Mouse (Mus musculus) midbrain, embryonic 13.5 days (tissue): ENCODE results near the gene Aip. TPM values are rescaled to one million over a fixed set of nuclear protein-coding genes. Genes with fewer than 3 reads are reported as not detected.

Experiments used
- ATAC-seq: fragments of 200-750 bp; cut with Nextera tagmentation; 2 replicates; pipeline ENCODE4 v1.8.0; 2017; ENCODE audit warnings: mild to moderate bottlenecking, moderate TSS enrichment, moderate library complexity
- H3K27ac ChIP-seq: fragments of 300-500 bp; sonication (generic); 2 replicates; pipeline ENCODE4 v1.5.1; 2015; ENCODE audit warnings: inconsistent platforms, mild to moderate bottlenecking, moderate library complexity
- H3K27me3 ChIP-seq: fragments of 300-500 bp; sonication (generic); 2 replicates; pipeline ENCODE4 v1.6.1; 2015; ENCODE audit warnings: mild to moderate bottlenecking, inconsistent platforms
- H3K36me3 ChIP-seq: fragments of 300-500 bp; sonication (generic); 2 replicates; pipeline ENCODE4 v1.6.1; 2015; ENCODE audit warnings: mild to moderate bottlenecking, inconsistent platforms
- H3K4me1 ChIP-seq: fragments of 300-500 bp; sonication (generic); replicated peaks from 2 replicates; pipeline ENCODE4 v1.6.1; 2015; ENCODE audit warnings: inconsistent platforms
- H3K4me2 ChIP-seq: fragments of 300-500 bp; sonication (generic); replicated peaks from 2 replicates; pipeline ENCODE4 v1.6.1; 2015; ENCODE audit warnings: moderate library complexity, mild to moderate bottlenecking, inconsistent platforms
- H3K4me3 ChIP-seq: fragments of 300-500 bp; sonication (generic); replicated peaks from 2 replicates; pipeline ENCODE4 v1.5.1; 2015; ENCODE audit warnings: mild to moderate bottlenecking, inconsistent platforms
- H3K9ac ChIP-seq: fragments of 300-500 bp; sonication (generic); replicated peaks from 2 replicates; pipeline ENCODE4 v1.6.1; 2015; ENCODE audit warnings: mild to moderate bottlenecking, inconsistent platforms
- H3K9me3 ChIP-seq: fragments of 300-500 bp; sonication (generic); 2 replicates; pipeline ENCODE4 v1.6.1; 2016; ENCODE audit warnings: mild to moderate bottlenecking, inconsistent platforms
- WGBS: fragments of 180-500 bp; shearing (Covaris S2); methylation state at CpG from one replicate; pipeline ENCODE4 v1.1.7; 2015; 5-methylcytosine and 5-hydroxymethylcytosine counted together
- polyA plus RNA-seq: library from polyadenylated mRNA; unstranded; fragments of >200 nt; fragmentation: Nextera tagmentation; extraction: Ambion mirVana; gene quantifications from 2 replicates; pipeline ENCODE4 v1.2.1, GENCODE M21; 2015

The Aip gene
- 79.8 and 80.9 TPM in 2 replicates for polyA plus RNA-seq

DNA sequence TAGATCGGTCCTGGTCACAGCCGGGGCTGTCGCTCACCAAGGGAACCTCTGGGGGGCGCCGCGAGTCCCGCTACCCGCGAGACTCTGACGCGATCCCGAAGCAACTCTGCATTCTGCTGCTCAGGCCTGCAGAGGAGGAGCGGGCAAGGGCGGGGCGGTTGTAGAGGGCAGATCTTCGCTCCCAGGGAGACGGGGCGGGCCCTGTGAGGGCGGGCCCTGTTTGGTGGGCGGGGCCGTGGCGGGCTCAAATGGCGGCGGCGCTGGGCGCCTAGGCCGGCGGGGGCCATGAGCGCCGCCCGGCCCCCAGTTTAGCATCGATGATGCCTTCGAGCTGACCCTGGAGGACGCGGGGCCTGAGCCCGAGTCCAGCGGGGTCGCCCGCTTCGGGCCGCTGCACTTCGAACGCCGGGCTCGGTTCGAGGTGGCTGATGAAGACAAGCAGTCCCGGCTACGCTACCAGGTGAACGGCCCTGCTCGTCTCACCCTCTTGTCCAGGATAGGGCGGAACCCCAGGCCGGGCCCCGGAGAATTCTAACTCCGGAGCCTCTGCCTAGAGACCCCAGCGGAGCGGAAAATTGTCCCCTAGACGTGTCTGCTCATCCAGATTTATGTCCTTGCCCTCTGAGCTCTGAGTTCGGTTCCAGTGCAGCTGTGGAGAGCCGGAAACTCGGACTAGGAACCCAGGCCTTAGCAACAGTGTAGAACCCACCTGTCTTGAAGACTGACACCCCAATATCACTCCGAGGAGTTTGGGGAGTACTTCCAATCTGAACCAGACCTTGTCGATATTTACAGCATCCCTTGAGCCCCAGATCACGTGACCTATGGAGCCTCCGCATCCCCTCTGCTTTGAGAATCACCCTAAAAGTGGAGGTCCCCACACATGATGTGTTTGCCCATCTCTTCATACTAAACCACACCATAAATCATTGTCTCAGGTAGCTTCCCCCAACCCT lies at the start of gene Aip:
Gene Aip, minus strand, starts transcription at position 118 of the 956 bp plus-strand sequence.
- Histone ChIP-seq H3K9me3 (no peaks in the 10 kb centered on the region), H3K36me3 (peaks cover 31% of the 10 kb centered on the region), H3K4me2 (peak within 1 kb of the TSS; percentile 84), H3K4me1 (peaks cover 16% of the 10 kb centered on the region), H3K9ac (peak within 1 kb of the TSS; percentile 88), H3K27ac (peak within 1 kb of the TSS; percentile 68), H3K4me3 (peak within 1 kb of the TSS; percentile 84), H3K27me3 (no peaks in the 10 kb centered on the region)
- ATAC-seq = peak; percentile 88
- 1% methylated on average over 53 of the region's 64 CpGs for WGBS

DNA sequence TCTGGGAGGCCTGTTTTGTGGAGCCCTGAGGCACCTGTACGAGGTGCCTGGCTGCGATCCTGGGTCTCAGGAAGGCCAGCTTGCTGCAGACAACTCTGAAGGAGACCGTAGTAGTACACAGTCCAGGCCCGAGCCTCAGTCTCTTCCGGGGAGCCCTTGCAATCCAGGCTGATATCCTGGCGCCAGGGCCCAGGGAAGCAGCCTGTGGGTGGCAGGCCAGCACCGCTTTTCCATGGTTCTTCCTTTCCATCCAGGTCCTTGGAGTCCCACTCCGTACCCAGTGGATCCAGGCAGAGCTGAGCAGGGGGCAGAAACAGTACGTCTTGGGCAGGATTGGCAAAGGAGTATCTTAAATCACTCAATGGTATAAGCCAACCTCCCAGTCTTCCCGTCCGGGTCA lies 47.3 kb upstream of the Aip start:
- H3K27ac ChIP-seq = no peak overlapping the region
- H3K4me3 ChIP-seq = no peak overlapping the region
- H3K9ac ChIP-seq = no peak overlapping the region
- no peak overlapping the region for H3K4me2 ChIP-seq
- H3K4me1 ChIP-seq = peaks cover 19% of the 10 kb centered on the region
- H3K36me3 ChIP-seq = no peaks in the 10 kb centered on the region
- 61% methylated on average over 11 of the region's 11 CpGs for WGBS
- ATAC-seq = no peak
- H3K27me3 ChIP-seq = 0 out of 2 replicates have a peak, but pooled peaks cover 3% of the 10 kb centered on the region
- no peaks in the 10 kb centered on the region for H3K9me3 ChIP-seq

DNA sequence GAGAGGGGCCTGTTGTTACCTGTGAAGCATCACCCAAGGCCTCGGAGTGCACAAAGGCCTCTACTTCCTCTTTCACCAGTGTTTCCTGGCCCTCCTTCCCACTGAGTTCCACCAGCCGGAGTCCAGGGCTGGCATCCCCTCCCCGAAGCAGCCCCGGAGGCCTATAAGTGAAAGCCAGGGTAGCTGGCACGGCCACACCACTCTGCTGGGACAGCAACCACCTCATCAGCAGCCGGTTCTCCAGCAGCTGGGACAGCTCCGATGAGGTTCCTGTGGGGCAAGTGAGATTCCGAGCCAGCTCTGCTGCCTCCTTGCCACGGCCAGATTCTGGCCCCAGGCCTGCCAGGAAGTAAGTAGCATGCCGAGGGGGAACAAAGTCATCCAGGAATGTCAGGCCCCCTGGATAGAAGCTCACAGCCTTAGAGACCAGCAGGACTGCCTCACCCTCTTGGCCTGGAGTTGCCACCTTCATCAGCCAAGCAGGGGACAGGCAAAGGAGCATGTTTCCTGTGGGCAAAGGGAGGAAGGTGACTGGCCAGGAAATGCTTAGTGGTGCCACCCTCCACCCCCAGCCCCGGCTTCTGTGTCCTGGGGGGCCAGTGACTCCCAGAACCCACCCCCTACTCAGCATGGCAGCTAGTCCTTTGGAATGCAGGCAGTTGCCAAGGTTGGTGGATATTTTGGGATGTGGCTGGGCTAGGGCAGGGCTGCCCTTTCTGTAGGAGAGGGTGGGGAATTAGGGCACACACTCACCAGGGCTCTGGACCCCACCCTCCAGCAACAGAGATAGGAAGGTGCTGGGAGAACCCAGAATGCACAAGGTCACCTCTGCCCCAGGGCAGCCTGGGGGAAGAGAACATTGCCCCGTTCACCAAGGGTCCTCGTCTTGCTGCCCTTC lies 46.0 kb upstream of the Aip start:
- Histone ChIP-seq H3K4me2 (no peak overlapping the region), H3K27ac (no peak overlapping the region), H3K27me3 (no peaks in the 10 kb centered on the region), H3K4me3 (no peak overlapping the region), H3K9me3 (no peaks in the 10 kb centered on the region), H3K4me1 (peaks cover 19% of the 10 kb centered on the region), H3K9ac (peak overlapping the region; percentile 43), H3K36me3 (no peaks in the 10 kb centered on the region)
- WGBS = 77% methylated on average over 13 of the region's 13 CpGs
- ATAC-seq = no peak

DNA sequence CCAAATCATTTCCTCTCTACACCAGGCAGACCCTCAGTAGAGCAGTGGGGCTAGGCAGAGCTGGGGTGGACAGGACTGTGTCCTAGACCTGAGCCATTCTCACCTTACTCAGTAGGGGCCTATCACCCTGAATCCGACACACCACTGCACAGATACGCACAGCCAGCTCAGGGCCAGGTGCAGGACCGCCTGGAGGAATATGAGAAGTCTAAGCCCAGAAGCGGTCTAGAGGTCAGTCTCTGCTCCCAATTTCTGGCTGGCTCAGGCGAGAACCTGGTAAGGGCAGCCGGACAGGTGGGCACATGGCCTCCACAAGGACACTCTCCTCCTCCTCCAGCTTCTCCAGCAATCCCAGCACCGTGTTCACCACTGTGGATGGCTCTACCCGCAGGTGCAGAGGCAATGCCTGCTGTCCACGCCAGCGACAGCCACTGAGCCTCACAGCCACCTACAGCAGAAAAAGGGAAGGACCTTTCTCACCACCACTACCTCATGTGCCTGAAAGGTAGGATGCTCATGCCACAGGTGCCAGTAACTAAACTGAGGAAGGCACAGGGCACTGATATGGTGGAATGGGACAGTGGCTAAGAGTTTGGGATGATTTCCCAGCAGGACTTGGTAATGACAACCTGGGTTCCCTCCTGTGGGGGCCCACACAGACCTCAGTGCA lies 45.2 kb upstream of the Aip start:
- no peak overlapping the region for H3K9ac ChIP-seq
- WGBS = 91% methylated on average over 10 of the region's 10 CpGs
- no peak overlapping the region for H3K4me3 ChIP-seq
- no peak overlapping the region for H3K27ac ChIP-seq
- H3K9me3 ChIP-seq = no peaks in the 10 kb centered on the region
- H3K27me3 ChIP-seq = no peaks in the 10 kb centered on the region
- H3K36me3 ChIP-seq = no peaks in the 10 kb centered on the region
- H3K4me2 ChIP-seq = no peak overlapping the region
- ATAC-seq = no peak
- peaks cover 19% of the 10 kb centered on the region for H3K4me1 ChIP-seq

DNA sequence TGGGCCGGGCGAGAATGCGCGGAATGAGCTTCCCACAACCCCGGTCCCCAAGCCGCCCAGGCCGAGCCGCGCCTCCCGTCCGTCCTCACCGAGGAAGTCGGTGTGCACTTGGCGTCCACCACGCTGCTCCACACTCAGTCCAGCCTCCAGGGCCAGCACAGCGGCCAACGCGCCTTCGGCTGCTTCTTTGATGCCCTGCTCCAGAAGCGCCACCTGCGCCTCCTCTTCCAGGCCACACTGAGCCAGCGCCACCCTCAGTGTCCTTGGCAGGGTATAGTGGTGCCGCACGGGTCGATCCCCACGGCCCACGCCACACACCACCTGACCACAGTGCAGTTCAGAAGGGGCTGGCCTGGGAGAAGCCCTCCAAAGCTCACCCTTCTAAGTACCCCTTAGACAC lies 44.2 kb upstream of the Aip start:
- 6% methylated on average over 27 of the region's 27 CpGs for WGBS
- H3K4me1 ChIP-seq = peaks cover 9% of the 10 kb centered on the region
- no peaks in the 10 kb centered on the region for H3K36me3 ChIP-seq
- H3K9ac ChIP-seq = peak overlapping the region; percentile 77
- H3K4me2 ChIP-seq = peak overlapping the region; percentile 70
- ATAC-seq = peak; percentile 79
- H3K27ac ChIP-seq = peak overlapping the region; percentile 90
- no peaks in the 10 kb centered on the region for H3K27me3 ChIP-seq
- no peaks in the 10 kb centered on the region for H3K9me3 ChIP-seq
- H3K4me3 ChIP-seq = peak overlapping the region; percentile 42

DNA sequence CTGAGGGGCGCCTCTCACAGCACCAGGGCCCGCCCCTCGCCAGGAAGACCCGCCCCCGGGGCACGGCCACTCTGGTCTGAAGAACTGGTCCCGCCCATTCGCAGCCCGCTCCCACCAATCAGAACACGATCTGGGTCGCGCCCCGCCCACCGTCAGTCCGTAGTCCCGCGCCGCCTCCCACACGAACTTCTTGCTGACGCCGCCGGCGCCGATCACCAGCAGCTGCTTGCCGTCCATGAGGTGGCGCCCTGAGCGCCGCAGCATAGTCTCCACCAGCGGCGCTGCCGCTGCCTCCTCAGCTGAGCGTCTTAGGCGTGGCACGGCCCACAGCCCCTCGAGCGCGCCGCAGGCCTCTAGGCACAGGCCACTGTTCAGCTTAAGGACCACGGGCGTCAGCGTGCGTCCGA lies 43.7 kb upstream of the Aip start:
- Histone ChIP-seq H3K4me2 (peak overlapping the region; percentile 70), H3K27me3 (no peaks in the 10 kb centered on the region), H3K27ac (peak overlapping the region; percentile 90), H3K36me3 (no peaks in the 10 kb centered on the region), H3K9me3 (no peaks in the 10 kb centered on the region), H3K4me1 (peaks cover 9% of the 10 kb centered on the region), H3K4me3 (peak overlapping the region; percentile 42), H3K9ac (peak overlapping the region; percentile 77)
- WGBS = 1% methylated on average over 42 of the region's 43 CpGs
- ATAC-seq = peak; percentile 97

DNA sequence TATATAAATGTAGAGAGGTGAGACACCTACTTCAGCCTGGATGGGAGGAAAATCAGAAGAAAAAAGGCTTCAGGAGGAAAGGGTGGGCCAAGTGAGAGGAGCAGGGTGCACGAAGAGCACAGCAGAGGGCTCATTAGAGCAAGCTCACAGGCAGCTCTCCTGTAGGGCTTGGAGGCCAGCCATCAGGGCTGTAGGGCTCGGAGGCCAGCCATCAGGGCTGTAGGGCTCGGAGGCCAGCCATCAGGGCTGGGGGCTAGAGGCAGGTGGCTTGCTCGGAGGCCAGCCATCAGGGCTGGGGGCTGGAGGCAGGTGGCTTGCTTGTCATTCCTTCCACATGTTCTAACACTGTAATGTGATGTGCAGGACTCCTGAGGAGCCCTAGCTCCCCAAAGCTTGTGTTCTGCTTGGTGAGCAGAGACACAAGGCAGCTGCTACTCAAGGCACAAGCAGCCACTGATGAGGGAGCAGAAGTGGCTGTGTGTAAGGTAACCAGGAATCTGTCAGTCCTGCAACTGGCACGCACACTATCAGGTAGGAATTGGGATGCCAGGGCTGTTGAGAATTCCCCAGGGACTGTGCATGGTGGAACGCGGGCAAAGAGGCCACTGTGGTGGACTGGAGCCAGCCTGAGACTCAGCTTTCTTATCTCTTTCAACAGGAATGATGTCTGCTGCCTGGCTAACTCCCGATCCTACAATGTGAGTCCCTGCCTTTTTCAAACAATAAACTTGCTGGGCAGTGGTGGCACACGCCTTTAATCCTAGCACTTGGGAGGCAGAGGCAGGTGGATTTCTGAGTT lies 41.2 kb upstream of the Aip start:
- Histone ChIP-seq H3K4me3 (no peak overlapping the region), H3K9me3 (no peaks in the 10 kb centered on the region), H3K27ac (no peak overlapping the region), H3K27me3 (no peaks in the 10 kb centered on the region), H3K36me3 (no peaks in the 10 kb centered on the region), H3K4me2 (no peak overlapping the region), H3K9ac (no peak overlapping the region), H3K4me1 (peaks cover 24% of the 10 kb centered on the region)
- no peak for ATAC-seq
- WGBS = 85% methylated on average over 9 of the region's 9 CpGs

DNA sequence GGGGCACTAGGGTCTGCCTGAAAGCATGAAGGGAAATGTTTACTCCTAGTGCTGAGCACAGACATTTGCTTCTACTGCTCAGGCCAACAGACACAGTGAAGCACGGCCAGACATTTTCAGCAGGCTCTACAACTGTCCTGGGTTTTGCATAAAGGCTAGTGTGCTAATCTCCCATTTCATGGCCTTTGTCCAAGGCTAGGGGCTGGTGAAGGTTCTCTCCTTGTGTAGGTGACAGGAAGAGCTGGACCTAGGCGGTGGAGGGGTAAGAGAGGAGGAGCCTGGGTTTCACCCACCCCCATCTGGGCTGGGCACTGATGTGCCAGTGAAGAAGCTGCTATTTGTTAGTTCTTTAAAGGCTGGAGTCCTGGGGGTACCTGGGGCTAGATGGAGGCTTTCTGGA lies 39.1 kb upstream of the Aip start:
- Histone ChIP-seq H3K27ac (no peak overlapping the region), H3K9ac (no peak overlapping the region), H3K9me3 (no peaks in the 10 kb centered on the region), H3K4me2 (no peak overlapping the region), H3K4me1 (peaks cover 22% of the 10 kb centered on the region), H3K36me3 (peaks cover 16% of the 10 kb centered on the region), H3K4me3 (no peak overlapping the region), H3K27me3 (no peaks in the 10 kb centered on the region)
- WGBS = 83% methylated on average over 2 of the region's 2 CpGs
- no peak for ATAC-seq

DNA sequence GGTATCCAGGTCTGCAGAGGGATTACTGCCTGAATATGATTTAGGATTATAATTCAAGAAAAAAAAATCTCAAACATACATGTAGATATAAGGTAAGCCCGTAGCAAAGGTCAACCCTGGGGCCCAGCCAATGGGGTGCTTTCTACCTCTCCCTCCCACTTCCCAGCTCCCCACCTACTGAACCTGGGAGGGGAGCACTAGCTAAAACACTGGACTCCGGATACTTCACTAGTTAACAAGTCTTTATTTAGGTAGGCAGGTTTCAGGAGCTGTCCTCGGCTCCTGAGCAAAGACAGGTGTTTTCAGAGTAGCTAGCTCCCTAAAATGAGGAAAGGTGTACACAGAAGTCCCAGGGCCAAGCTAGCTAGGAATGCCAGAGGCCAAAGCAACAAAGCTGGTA lies 38.4 kb upstream of the Aip start:
- Histone ChIP-seq H3K36me3 (peaks cover 22% of the 10 kb centered on the region), H3K4me2 (no peak overlapping the region), H3K9ac (no peak overlapping the region), H3K27ac (0 out of 2 replicates have a peak overlapping the region, but pooled peaks have one; percentile 2), H3K27me3 (no peaks in the 10 kb centered on the region), H3K4me1 (peaks cover 20% of the 10 kb centered on the region), H3K9me3 (no peaks in the 10 kb centered on the region), H3K4me3 (no peak overlapping the region; the same call in 1 of the 2 replicates)
- ATAC-seq = no peak
- 83% methylated on average over 3 of the region's 3 CpGs for WGBS

DNA sequence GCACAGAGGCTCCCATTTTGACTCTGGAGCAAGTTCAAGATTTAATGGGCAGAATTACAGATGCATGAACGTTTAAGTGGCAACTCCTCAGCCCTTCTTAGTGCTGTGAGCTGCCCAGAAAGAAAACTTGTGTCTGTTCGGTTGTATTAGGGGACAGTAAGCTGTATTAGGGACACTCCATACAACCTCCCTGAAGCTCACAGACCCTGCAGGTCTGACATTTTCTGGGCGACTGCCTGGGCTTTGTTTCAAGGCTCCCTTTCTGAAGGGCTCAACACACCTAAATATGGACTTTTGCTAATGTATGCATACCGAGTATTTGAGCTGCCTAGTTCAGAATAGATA lies 37.9 kb upstream of the Aip start:
- Histone ChIP-seq H3K4me2 (peak overlapping the region; percentile 93), H3K27me3 (no peaks in the 10 kb centered on the region), H3K36me3 (peaks cover 28% of the 10 kb centered on the region), H3K4me3 (peak overlapping the region; percentile 68), H3K9ac (peak overlapping the region; percentile 62), H3K27ac (peak overlapping the region; percentile 86), H3K4me1 (peaks cover 20% of the 10 kb centered on the region), H3K9me3 (no peaks in the 10 kb centered on the region)
- ATAC-seq = peak; percentile 58
- 35% methylated on average over 4 of the region's 4 CpGs for WGBS
